Mouse (Mus musculus): ENCODE measurements around the gene Tex26.

The Tex26 gene

GRCm38 (mm10) chr5:149433618-149434017 is 5.8 kb upstream of the Tex26 start:
- DNase-seq (ENCODE audit: low spot score in 2 of 2): peak; percentile 73 to 75

GRCm38 (mm10) chr5:149434141-149434690 is 5.2 kb upstream of the Tex26 start:
- DNase-seq (ENCODE audit: low spot score in 2 of 2): no peak

- DNase-seq (ENCODE audit: low spot score in 2 of 2): no peak
Observed at GRCm38 (mm10) chr5:149436541-149436940, 2.9 kb upstream of the Tex26 start.

GRCm38 (mm10) chr5:149437150-149437549 is 2.3 kb upstream of the Tex26 start:
- no peak for DNase-seq (ENCODE audit: low spot score in 2 of 2)

GRCm38 (mm10) chr5:149440180-149440573 is 717 bp downstream of the Tex26 start:
- peak; percentile 30 to 44 for DNase-seq (ENCODE audit: low spot score in 2 of 2)

- no peak for DNase-seq (ENCODE audit: low spot score in 2 of 2)
Observed at GRCm38 (mm10) chr5:149441646-149442276, 2.3 kb downstream of the Tex26 start.

- no peak for DNase-seq (ENCODE audit: low spot score in 2 of 2)
Observed at GRCm38 (mm10) chr5:149442277-149442660, 2.8 kb downstream of the Tex26 start.

GRCm38 (mm10) chr5:149444451-149444850 is 5.0 kb downstream of the Tex26 start:
- no peak for DNase-seq (ENCODE audit: low spot score in 2 of 2)

GRCm38 (mm10) chr5:149446495-149446894 is 7.0 kb downstream of the Tex26 start:
- DNase-seq (ENCODE audit: low spot score in 2 of 2): no peak

GRCm38 (mm10) chr5:149447733-149448132 is 8.3 kb downstream of the Tex26 start:
- DNase-seq (ENCODE audit: low spot score in 2 of 2): no peak

- DNase-seq (ENCODE audit: low spot score in 2 of 2): no peak
Observed at GRCm38 (mm10) chr5:149449406-149449805, 9.9 kb downstream of the Tex26 start.

GRCm38 (mm10) chr5:149451209-149451681 is 11.8 kb downstream of the Tex26 start:
- no peak for DNase-seq (ENCODE audit: low spot score in 2 of 2)

GRCm38 (mm10) chr5:149454281-149454680 is 14.8 kb downstream of the Tex26 start:
- peak; percentile 69 for DNase-seq (ENCODE audit: low spot score in 2 of 2)

- DNase-seq (ENCODE audit: low spot score in 2 of 2): no peak
Observed at GRCm38 (mm10) chr5:149456544-149456943, 17.1 kb downstream of the Tex26 start.

GRCm38 (mm10) chr5:149462071-149462470 is 22.6 kb downstream of the Tex26 start:
- no peak for DNase-seq (ENCODE audit: low spot score in 2 of 2)

GRCm38 (mm10) chr5:149465305-149465704 is 25.8 kb downstream of the Tex26 start:
- no peak for DNase-seq (ENCODE audit: low spot score in 2 of 2)

GRCm38 (mm10) chr5:149474142-149474541 is 34.7 kb downstream of the Tex26 start:
- DNase-seq (ENCODE audit: low spot score in 2 of 2): no peak

GRCm38 (mm10) chr5:149474701-149475468 is 35.4 kb downstream of the Tex26 start:
- DNase-seq (ENCODE audit: low spot score in 2 of 2): no peak

GRCm38 (mm10) chr5:149481920-149482319 is 42.5 kb downstream of the Tex26 start:
- DNase-seq (ENCODE audit: low spot score in 2 of 2): no peak

GRCm38 (mm10) chr5:149483321-149484052 is 44.0 kb downstream of the Tex26 start:
- DNase-seq (ENCODE audit: low spot score in 2 of 2): no peak

- DNase-seq (ENCODE audit: low spot score in 2 of 2): no peak
Observed at GRCm38 (mm10) chr5:149484270-149484669, 44.8 kb downstream of the Tex26 start.

- DNase-seq (ENCODE audit: low spot score in 2 of 2): no peak
Observed at GRCm38 (mm10) chr5:149485447-149485846, 46.0 kb downstream of the Tex26 start.

Measured in urinary bladder, postnatal 36 days (tissue).